Comparison of ENCODE assay signal across 8 mouse cellular contexts in genomic region chr13:51202844-51203173, GRCm38 (mm10). TPM values are rescaled to one million over a fixed set of nuclear protein-coding genes. Genes with fewer than 3 reads are reported as not detected.
A peak's percentile ranks its signal among the peaks of the same experiment; 100 is the strongest.
DNase-seq lines count a peak whose midpoint lies in the region; ATAC-seq and TF ChIP-seq lines count a peak whose summit lies in the region.
"Not testable (repeated sequence)": the region's sequence is repeated elsewhere in the genome, so short reads cannot be mapped to it uniquely, and the experiment has no call there.

No protein-coding gene starts in this region.

- H3K9ac ChIP-seq in lung, embryonic 14.5 days, result peak overlapping the region; percentile 32; the same call in 1 of the 2 replicates
- 0 out of 2 replicates have a peak overlapping the region, but pooled peaks have one; percentile 10 for H3K9ac ChIP-seq in neural tube, embryonic 15.5 days (replicated peaks)

- H3K36me3 ChIP-seq in hindbrain, embryonic 10.5 days; lung, embryonic 14.5 days (ENCODE audit: insufficient read depth); neural tube, embryonic 15.5 days: not testable (repeated sequence)

- WGBS in hindbrain, embryonic 10.5 days, result 4% methylated on average over 28 of the region's 28 CpGs
- WGBS in lung, embryonic 14.5 days, result 1% methylated on average over 28 of the region's 28 CpGs
- WGBS in neural tube, embryonic 15.5 days, result 7% methylated on average over 27 of the region's 28 CpGs

- peak overlapping the region; percentile 57 for H3K4me2 ChIP-seq in lung, embryonic 14.5 days
- peak overlapping the region; percentile 60 for H3K4me2 ChIP-seq in neural tube, embryonic 15.5 days

- peak overlapping the region; percentile 44 for H3K4me3 ChIP-seq in hindbrain, embryonic 10.5 days
- H3K4me3 ChIP-seq in lung, embryonic 14.5 days (ENCODE audit: low read depth, low read length), result peak overlapping the region; percentile 26
- peak overlapping the region; percentile 37 for H3K4me3 ChIP-seq in neural tube, embryonic 15.5 days (replicated peaks)

- DNase-seq in NIH3T3 (ENCODE audit: low read depth), result peak; percentile 60
- peak; percentile 62 for DNase-seq in cerebellum, postnatal 10 days
- DNase-seq in frontal cortex, postnatal 25 days (ENCODE audit: low spot score in 2 of 2), result peak; percentile 35 to 43
- DNase-seq in hindbrain, embryonic 10.5 days (ENCODE audit: low spot score), result peak; percentile 29
- DNase-seq in layer of hippocampus, adult 9-11 months, result peak; percentile 29
- peak; percentile 39 for DNase-seq in lung, embryonic 14.5 days
- DNase-seq in testis, postnatal 10 days (ENCODE audit: low spot score), result peak; percentile 58

- H3K4me1 ChIP-seq in hindbrain, embryonic 10.5 days (replicated peaks); lung, embryonic 14.5 days (ENCODE audit: insufficient read depth); neural tube, embryonic 15.5 days: not testable (repeated sequence)

- ATAC-seq in lung, embryonic 14.5 days (ENCODE audit: insufficient read depth), result peak; percentile 52; the same call in 1 of the 2 replicates
- ATAC-seq in neural tube, embryonic 15.5 days (ENCODE audit: low FRiP score), result peak; percentile 55; the same call in 1 of the 2 replicates

- peak overlapping the region; percentile 69; the same call in 1 of the 2 replicates for H3K27ac ChIP-seq in hindbrain, embryonic 10.5 days
- H3K27ac ChIP-seq in lung, embryonic 14.5 days (ENCODE audit: low read depth); neural tube, embryonic 15.5 days (replicated peaks): not testable (repeated sequence)

- not testable (repeated sequence) for H3K9me3 ChIP-seq in hindbrain, embryonic 10.5 days; lung, embryonic 14.5 days (ENCODE audit: low read depth, low read length); neural tube, embryonic 15.5 days (replicated peaks)

- TF ChIP-seq CTCF in lung, embryonic 14.5 days (IDR thresholded peaks at IDR 0.05; ENCODE audit: low read depth), result peak; percentile 33

- not testable (repeated sequence) for H3K27me3 ChIP-seq in hindbrain, embryonic 10.5 days (ENCODE audit: insufficient read depth, poor library complexity, severe bottlenecking); lung, embryonic 14.5 days (ENCODE audit: insufficient read depth, low read length); neural tube, embryonic 15.5 days (replicated peaks)

RNA-seq across cellular contexts. Expression of gene Nxnl2, which starts 32.0 kb away (rescaled TPM):
- polyA plus RNA-seq in hindbrain, embryonic 10.5 days (2016; fragmentation: Nextera tagmentation; extraction: Ambion mirVana), result 0.30 and 0.73 TPM in 2 replicates
- 0.72 and 2.4 TPM in 2 replicates for polyA plus RNA-seq in lung, embryonic 14.5 days (2014; fragmentation: Nextera tagmentation; extraction: Ambion mirVana)
- polyA plus RNA-seq in neural tube, embryonic 15.5 days (2015; fragmentation: Nextera tagmentation; extraction: Ambion mirVana), result 3.4 and 4.8 TPM in 2 replicates
